Mouse (Mus musculus): ENCODE measurements around the gene Cdca7l.

GRCm38 (mm10) chr12:117820138-117820858, 16.2 kb downstream of the Cdca7l start:
- TF ChIP-seq CTCF (IDR thresholded peaks at IDR 0.05; ENCODE audit: control insufficient read depth, insufficient read depth, insufficient read length) (no peak), FOSL1 (IDR thresholded peaks at IDR 0.05; ENCODE audit: insufficient read depth, low read length, poor library complexity, severe bottlenecking) (no peak), USF1 (IDR thresholded peaks at IDR 0.05; ENCODE audit: low read depth) (no peak)

Data from C2C12 (cell line).